Mouse (Mus musculus): ENCODE measurements at regions not wholly inside any gene's neighbourhood (a gene's known extent, or its start where the extent isn't known, plus 50 kb on each side); places are given as distances from the start of the nearest gene placed in this dataset.

GRCm38 (mm10) chr2:106080626-106081025 lies 77.3 kb upstream of the Dnajc24 start:
- H3K4me1 ChIP-seq (ENCODE audit: control insufficient read depth, insufficient read depth, low read length), result no peaks in the 10 kb centered on the region
- no peak overlapping the region for H3K4me3 ChIP-seq (replicated peaks; ENCODE audit: control insufficient read depth, low read depth, low read length)
- 75% methylated on average over 9 of the region's 9 CpGs for WGBS
- TF ChIP-seq CTCF (IDR thresholded peaks at IDR 0.05; ENCODE audit: control insufficient read depth, insufficient read depth, low read length), result no peak
- no peak for TF ChIP-seq POLR2A (IDR thresholded peaks at IDR 0.05; ENCODE audit: borderline replicate concordance, control insufficient read depth, low read depth, low read length)
- H3K27ac ChIP-seq (ENCODE audit: control insufficient read depth, insufficient read depth, low read depth, low read length, poor library complexity), result no peak overlapping the region

- 74% methylated on average over 3 of the region's 3 CpGs for WGBS
- Histone ChIP-seq H3K27ac (ENCODE audit: control insufficient read depth, insufficient read depth, low read depth, low read length, poor library complexity) (no peak overlapping the region), H3K4me1 (ENCODE audit: control insufficient read depth, insufficient read depth, low read length) (no peaks in the 10 kb centered on the region), H3K4me3 (replicated peaks; ENCODE audit: control insufficient read depth, low read depth, low read length) (no peak overlapping the region)
- TF ChIP-seq POLR2A (IDR thresholded peaks at IDR 0.05; ENCODE audit: borderline replicate concordance, control insufficient read depth, low read depth, low read length) (no peak), CTCF (IDR thresholded peaks at IDR 0.05; ENCODE audit: control insufficient read depth, insufficient read depth, low read length) (no peak)
Measured at GRCm38 (mm10) chr2:106078591-106078990, 75.2 kb upstream of the Dnajc24 start.

DNA sequence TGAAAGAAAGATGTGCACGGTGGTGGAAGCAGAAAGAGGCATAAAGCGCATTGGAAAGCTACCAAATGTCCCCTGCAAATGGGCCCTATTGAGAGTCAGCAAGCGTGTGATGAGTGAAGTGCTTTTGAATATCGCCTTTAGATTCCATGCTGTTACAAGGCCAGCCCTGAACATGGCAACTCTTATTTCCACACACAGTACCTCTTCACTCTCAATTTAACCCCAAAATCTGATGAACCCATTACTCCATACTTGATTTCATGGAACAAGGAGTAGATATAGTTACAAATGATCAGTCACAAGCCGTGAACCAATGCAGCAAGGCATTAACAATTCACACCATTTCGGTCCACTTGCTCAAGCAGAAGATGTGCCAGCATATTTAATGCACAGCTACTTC lies 71.1 kb upstream of the Dnajc24 start:
- no peak overlapping the region for H3K4me3 ChIP-seq (replicated peaks; ENCODE audit: control insufficient read depth, low read depth, low read length)

DNA sequence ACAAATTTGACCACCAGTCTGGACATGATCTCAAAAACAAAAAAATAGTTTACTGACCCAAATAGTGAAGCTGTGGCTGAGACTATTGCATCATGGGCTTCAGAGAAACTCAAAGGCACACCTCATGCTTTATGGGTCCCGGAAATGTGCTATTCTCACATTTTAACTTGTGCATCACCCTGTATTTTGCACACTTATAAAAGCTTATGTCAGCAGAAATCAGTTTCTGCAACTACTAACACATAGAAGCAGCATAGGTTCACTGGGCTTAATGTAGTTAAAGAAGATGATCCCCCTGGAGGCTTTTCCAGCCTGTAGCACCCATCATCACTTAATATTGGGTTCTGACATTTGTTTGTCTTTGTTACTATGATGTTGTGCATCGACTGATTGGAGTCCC lies 61.0 kb upstream of the Dnajc24 start:
- Histone ChIP-seq H3K4me3 (replicated peaks; ENCODE audit: control insufficient read depth, low read depth, low read length) (no peak overlapping the region), H3K4me1 (ENCODE audit: control insufficient read depth, insufficient read depth, low read length) (no peaks in the 10 kb centered on the region), H3K27ac (ENCODE audit: control insufficient read depth, insufficient read depth, low read depth, low read length, poor library complexity) (no peak overlapping the region)
- 67% methylated on average over 2 of the region's 2 CpGs for WGBS
- no peak for TF ChIP-seq CTCF (IDR thresholded peaks at IDR 0.05; ENCODE audit: control insufficient read depth, insufficient read depth, low read length)
- TF ChIP-seq POLR2A (IDR thresholded peaks at IDR 0.05; ENCODE audit: borderline replicate concordance, control insufficient read depth, low read depth, low read length), result no peak

More for the DNA sequence above, 71.1 kb upstream of the Dnajc24 start:
- 81% methylated on average over 6 of the region's 6 CpGs for WGBS
- TF ChIP-seq CTCF (IDR thresholded peaks at IDR 0.05; ENCODE audit: control insufficient read depth, insufficient read depth, low read length) (no peak), POLR2A (IDR thresholded peaks at IDR 0.05; ENCODE audit: borderline replicate concordance, control insufficient read depth, low read depth, low read length) (no peak)
- Histone ChIP-seq H3K4me1 (ENCODE audit: control insufficient read depth, insufficient read depth, low read length) (no peaks in the 10 kb centered on the region), H3K27ac (ENCODE audit: control insufficient read depth, insufficient read depth, low read depth, low read length, poor library complexity) (no peak overlapping the region)
